Mouse (Mus musculus): Measurements from ENCODE around the gene Ubc. TPM values are rescaled to one million over a fixed set of nuclear protein-coding genes. Genes with fewer than 3 reads are reported as not detected.
"Not testable (repeated sequence)": the region's sequence is repeated elsewhere in the genome, so short reads cannot be mapped to it uniquely, and the experiment has no call there.

Gene Ubc
- polyA plus RNA-seq, 1 experiment from 2014 or later, result 1,055 TPM

DNA sequence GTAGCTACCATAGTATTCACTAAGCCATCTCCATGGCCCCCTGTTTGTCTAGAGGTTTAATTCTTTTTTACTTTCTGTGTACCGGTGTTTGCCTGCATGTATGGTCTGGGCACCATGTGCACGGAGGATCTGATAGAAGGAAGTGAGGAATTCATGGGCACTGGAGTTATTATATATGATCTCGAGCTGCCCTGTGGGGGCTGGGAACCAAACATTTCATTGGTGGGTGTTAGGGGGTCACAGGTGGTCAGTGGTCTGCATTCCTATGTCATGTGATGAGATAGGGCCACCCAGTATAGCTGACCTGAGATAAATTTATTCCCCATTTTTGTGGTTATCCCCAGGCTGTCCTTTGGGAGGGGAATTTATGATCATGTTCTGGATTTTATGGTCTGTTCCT lies 5.0 kb upstream of the Ubc start:
- H3K36me3 ChIP-seq (ENCODE audit: control insufficient read depth, insufficient read depth, low read length), result no peaks in the 10 kb centered on the region
- H3K9me3 ChIP-seq (ENCODE audit: control insufficient read depth, low read depth, low read length), result no peaks in the 10 kb centered on the region
- no peak for ATAC-seq (ENCODE audit: insufficient number of reproducible peaks, insufficient read depth, low FRiP score, low read depth)
- H3K4me3 ChIP-seq (ENCODE audit: low read depth, low read length), result no peak overlapping the region
- 29% methylated on average over 3 of the region's 3 CpGs for WGBS
- H3K27ac ChIP-seq (ENCODE audit: low read length), result peak overlapping the region; percentile 99
- no peak overlapping the region for H3K9ac ChIP-seq (replicated peaks; ENCODE audit: low read depth, low read length)
- H3K27me3 ChIP-seq (ENCODE audit: control insufficient read depth, insufficient read depth, low read length), result no peaks in the 10 kb centered on the region
- H3K4me2 ChIP-seq (replicated peaks; ENCODE audit: low read depth, low read length), result no peak overlapping the region
- peaks cover 15% of the 10 kb centered on the region for H3K4me1 ChIP-seq (ENCODE audit: control insufficient read depth, insufficient read depth, low read length)

DNA sequence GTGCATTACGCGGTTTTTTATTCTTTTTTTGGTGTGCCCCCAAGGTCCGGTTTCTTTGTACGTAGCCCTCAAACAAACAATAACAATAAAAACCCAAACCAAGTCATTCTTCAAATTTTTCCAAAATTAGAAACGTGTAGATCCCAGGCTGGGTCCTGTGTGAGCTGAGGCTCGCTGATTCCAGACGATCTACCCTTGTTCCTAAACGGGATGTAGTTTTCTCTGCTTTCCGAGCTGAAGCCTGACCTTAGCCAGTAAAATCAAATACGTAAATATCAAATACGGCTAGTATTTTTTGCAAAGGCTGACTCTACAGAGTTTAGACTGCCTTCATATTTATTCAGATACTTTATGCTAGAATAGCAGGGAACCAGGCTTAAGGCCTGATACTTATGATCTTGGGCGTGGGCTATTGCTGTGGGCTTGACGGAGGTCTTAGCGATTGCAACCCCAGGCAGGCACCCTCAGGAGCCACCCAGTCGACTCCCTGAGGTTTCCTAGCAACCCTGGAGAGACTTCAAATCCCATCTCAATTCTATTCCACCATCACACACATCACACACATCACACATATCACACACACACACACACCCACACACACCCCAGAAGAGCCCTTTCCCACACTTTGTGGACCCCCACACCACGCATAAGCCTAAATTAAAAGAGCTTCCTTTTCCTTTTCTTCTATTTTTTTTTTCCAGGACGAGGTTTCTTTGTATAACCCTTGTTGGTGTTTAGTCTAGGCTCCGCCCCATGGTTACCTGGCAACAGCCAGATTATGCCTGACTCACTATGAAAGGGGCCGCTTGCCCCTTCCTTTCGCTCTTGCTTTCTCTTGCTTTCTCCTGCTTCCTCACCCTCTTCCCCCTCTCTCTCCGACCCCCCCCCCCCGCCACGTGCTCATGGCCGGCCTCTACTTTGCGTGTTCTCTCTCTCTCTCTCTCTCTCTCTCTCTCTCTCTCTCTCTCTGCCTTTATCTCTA lies 3.9 kb upstream of the Ubc start:
- Histone ChIP-seq H3K4me2 (replicated peaks; ENCODE audit: low read depth, low read length) (peak overlapping the region; percentile 63), H3K9ac (replicated peaks; ENCODE audit: low read depth, low read length) (peak overlapping the region; percentile 38), H3K27me3 (ENCODE audit: control insufficient read depth, insufficient read depth, low read length) (no peaks in the 10 kb centered on the region), H3K4me3 (ENCODE audit: low read depth, low read length) (peak overlapping the region; percentile 27), H3K27ac (ENCODE audit: low read length) (peak overlapping the region; percentile 99), H3K36me3 (ENCODE audit: control insufficient read depth, insufficient read depth, low read length) (no peaks in the 10 kb centered on the region), H3K4me1 (ENCODE audit: control insufficient read depth, insufficient read depth, low read length) (peaks cover 15% of the 10 kb centered on the region), H3K9me3 (ENCODE audit: control insufficient read depth, low read depth, low read length) (no peaks in the 10 kb centered on the region)
- peak; percentile 71 for ATAC-seq (ENCODE audit: insufficient number of reproducible peaks, insufficient read depth, low FRiP score, low read depth)
- 8% methylated on average over 24 of the region's 25 CpGs for WGBS

GRCm38 (mm10) chr5:125392977-125393621 lies 3.1 kb upstream of the Ubc start:
- peak; percentile 93 for ATAC-seq (ENCODE audit: insufficient number of reproducible peaks, insufficient read depth, low FRiP score, low read depth)
- Histone ChIP-seq H3K4me2 (replicated peaks; ENCODE audit: low read depth, low read length) (peak overlapping the region; percentile 63), H3K27me3 (ENCODE audit: control insufficient read depth, insufficient read depth, low read length) (no peaks in the 10 kb centered on the region), H3K27ac (ENCODE audit: low read length) (peak overlapping the region; percentile 99), H3K9me3 (ENCODE audit: control insufficient read depth, low read depth, low read length) (no peaks in the 10 kb centered on the region), H3K36me3 (ENCODE audit: control insufficient read depth, insufficient read depth, low read length) (no peaks in the 10 kb centered on the region), H3K4me3 (ENCODE audit: low read depth, low read length) (peak overlapping the region; percentile 27), H3K9ac (replicated peaks; ENCODE audit: low read depth, low read length) (peak overlapping the region; percentile 38), H3K4me1 (ENCODE audit: control insufficient read depth, insufficient read depth, low read length) (peaks cover 15% of the 10 kb centered on the region)
- WGBS, result under 1% methylated on average over 20 of the region's 20 CpGs

DNA sequence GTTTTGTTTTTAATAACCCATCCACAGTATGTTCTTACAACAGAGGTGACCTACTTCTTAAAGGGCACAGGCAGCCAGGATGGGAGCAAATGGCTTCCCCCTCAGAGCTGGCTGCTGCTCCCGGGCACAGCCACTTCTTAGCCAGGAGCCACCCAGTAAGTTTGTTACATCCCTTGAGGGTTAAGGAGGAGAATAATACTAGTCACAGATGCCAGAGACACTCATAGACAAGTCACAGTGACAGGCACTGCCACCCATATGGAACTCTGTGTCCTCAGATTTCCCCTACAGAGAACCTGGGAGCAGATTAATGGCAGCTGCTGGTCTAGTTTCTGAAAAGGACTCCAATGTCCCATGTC lies 2.6 kb upstream of the Ubc start:
- Histone ChIP-seq H3K4me1 (ENCODE audit: control insufficient read depth, insufficient read depth, low read length) (peaks cover 15% of the 10 kb centered on the region), H3K4me2 (replicated peaks; ENCODE audit: low read depth, low read length) (peak overlapping the region; percentile 63; the same call in 1 of the 2 replicates), H3K27ac (ENCODE audit: low read length) (peak overlapping the region; percentile 99), H3K36me3 (ENCODE audit: control insufficient read depth, insufficient read depth, low read length) (no peaks in the 10 kb centered on the region), H3K9me3 (ENCODE audit: control insufficient read depth, low read depth, low read length) (no peaks in the 10 kb centered on the region), H3K4me3 (ENCODE audit: low read depth, low read length) (0 out of 2 replicates have a peak overlapping the region, but pooled peaks have one; percentile 27), H3K27me3 (ENCODE audit: control insufficient read depth, insufficient read depth, low read length) (no peaks in the 10 kb centered on the region), H3K9ac (replicated peaks; ENCODE audit: low read depth, low read length) (0 out of 2 replicates have a peak overlapping the region, but pooled peaks have one; percentile 4)
- WGBS, result 38% methylated on average over 1 of the region's 1 CpGs
- ATAC-seq (ENCODE audit: insufficient number of reproducible peaks, insufficient read depth, low FRiP score, low read depth), result no peak

DNA sequence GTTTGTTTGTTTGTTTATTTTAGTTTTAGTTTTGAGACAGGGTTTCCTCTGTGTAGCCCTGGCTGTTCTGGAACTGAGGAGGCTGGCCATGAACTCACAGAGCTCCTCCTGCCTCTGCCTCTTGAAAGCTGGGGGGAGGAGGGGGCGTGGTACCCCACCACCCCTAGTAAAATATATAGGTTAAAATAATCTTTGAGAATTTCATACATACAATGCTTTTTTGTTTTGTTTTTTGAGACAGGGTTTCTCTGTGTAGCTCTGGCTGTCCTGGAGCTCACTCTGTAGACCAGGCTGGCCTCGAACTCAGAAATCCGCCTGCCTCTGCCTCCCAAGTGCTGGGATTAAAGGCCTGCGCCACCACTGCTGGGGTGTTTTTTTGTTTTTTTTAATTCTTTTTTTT lies 2.2 kb upstream of the Ubc start:
- WGBS, result 93% methylated on average over 4 of the region's 4 CpGs
- H3K4me2 ChIP-seq (replicated peaks; ENCODE audit: low read depth, low read length), result not testable (repeated sequence)

GRCm38 (mm10) chr5:125391609-125392008 lies 1.6 kb upstream of the Ubc start:
- no peak overlapping the region for H3K9ac ChIP-seq (replicated peaks; ENCODE audit: low read depth, low read length)
- WGBS, result 73% methylated on average over 5 of the region's 5 CpGs
- peaks cover 15% of the 10 kb centered on the region for H3K4me1 ChIP-seq (ENCODE audit: control insufficient read depth, insufficient read depth, low read length)

More for the DNA sequence above, 2.2 kb upstream of the Ubc start:
- not testable (repeated sequence) for H3K36me3 ChIP-seq (ENCODE audit: control insufficient read depth, insufficient read depth, low read length); H3K27me3 ChIP-seq (ENCODE audit: control insufficient read depth, insufficient read depth, low read length); H3K9me3 ChIP-seq (ENCODE audit: control insufficient read depth, low read depth, low read length); H3K9ac ChIP-seq (replicated peaks; ENCODE audit: low read depth, low read length); H3K4me3 ChIP-seq (ENCODE audit: low read depth, low read length); ATAC-seq (ENCODE audit: insufficient number of reproducible peaks, insufficient read depth, low FRiP score, low read depth)
- H3K4me1 ChIP-seq (ENCODE audit: control insufficient read depth, insufficient read depth, low read length), result peaks cover 15% of the 10 kb centered on the region
- peak overlapping the region; percentile 99 for H3K27ac ChIP-seq (ENCODE audit: low read length)

GRCm38 (mm10) chr5:125390906-125391477 lies 990 bp upstream of the Ubc start:
- no peak for ATAC-seq (ENCODE audit: insufficient number of reproducible peaks, insufficient read depth, low FRiP score, low read depth)
- Histone ChIP-seq H3K4me3 (ENCODE audit: low read depth, low read length) (no peak overlapping the region), H3K9ac (replicated peaks; ENCODE audit: low read depth, low read length) (no peak overlapping the region), H3K4me1 (ENCODE audit: control insufficient read depth, insufficient read depth, low read length) (peaks cover 15% of the 10 kb centered on the region), H3K36me3 (ENCODE audit: control insufficient read depth, insufficient read depth, low read length) (peaks cover under 1% of the 10 kb centered on the region; the same call in 1 of the 2 replicates), H3K9me3 (ENCODE audit: control insufficient read depth, low read depth, low read length) (no peaks in the 10 kb centered on the region), H3K27me3 (ENCODE audit: control insufficient read depth, insufficient read depth, low read length) (no peaks in the 10 kb centered on the region), H3K4me2 (replicated peaks; ENCODE audit: low read depth, low read length) (no peak overlapping the region), H3K27ac (ENCODE audit: low read length) (peak overlapping the region; percentile 58; the same call in 1 of the 2 replicates)
- WGBS, result 87% methylated on average over 3 of the region's 3 CpGs

More at GRCm38 (mm10) chr5:125391609-125392008, 1.6 kb upstream of the Ubc start:
- Histone ChIP-seq H3K27ac (ENCODE audit: low read length) (peak overlapping the region; percentile 62), H3K27me3 (ENCODE audit: control insufficient read depth, insufficient read depth, low read length) (no peaks in the 10 kb centered on the region), H3K9me3 (ENCODE audit: control insufficient read depth, low read depth, low read length) (no peaks in the 10 kb centered on the region), H3K4me2 (replicated peaks; ENCODE audit: low read depth, low read length) (no peak overlapping the region), H3K4me3 (ENCODE audit: low read depth, low read length) (no peak overlapping the region), H3K36me3 (ENCODE audit: control insufficient read depth, insufficient read depth, low read length) (no peaks in the 10 kb centered on the region)
- ATAC-seq (ENCODE audit: insufficient number of reproducible peaks, insufficient read depth, low FRiP score, low read depth), result no peak

DNA sequence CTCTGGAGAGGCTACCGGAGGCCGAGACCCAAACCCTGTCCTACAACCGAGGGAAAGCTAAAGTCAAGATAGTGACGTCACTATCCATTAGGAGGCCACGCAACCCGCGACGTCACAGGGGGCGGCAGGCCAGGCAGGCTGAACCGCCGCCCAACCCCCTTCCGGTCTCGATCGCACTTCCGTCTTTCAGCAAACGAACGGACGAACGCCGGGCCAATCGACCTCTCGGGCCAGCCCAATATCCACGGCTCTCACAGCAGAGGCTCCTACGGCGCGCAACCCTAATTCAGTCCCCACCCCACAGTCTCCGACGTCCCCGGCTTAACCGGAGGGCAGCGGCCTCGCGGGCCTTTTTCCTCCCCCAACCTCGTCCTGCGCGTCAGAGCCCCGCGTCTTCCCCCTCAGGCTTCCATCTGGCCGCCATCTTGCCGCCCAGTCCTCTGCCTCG lies 847 bp downstream of the Ubc start, which contains the start of gene Gm10382:
Gene Gm10382, plus strand, starts transcription at position 192 of the 448 bp plus-strand sequence.
- Histone ChIP-seq H3K9ac (replicated peaks; ENCODE audit: low read depth, low read length) (peak within 1 kb of the TSS; percentile 100), H3K4me1 (ENCODE audit: control insufficient read depth, insufficient read depth, low read length) (peaks cover 8% of the 10 kb centered on the region; the same call in 1 of the 2 replicates), H3K4me3 (ENCODE audit: low read depth, low read length) (peak within 1 kb of the TSS; percentile 100), H3K9me3 (ENCODE audit: control insufficient read depth, low read depth, low read length) (no peaks in the 10 kb centered on the region), H3K27me3 (ENCODE audit: control insufficient read depth, insufficient read depth, low read length) (no peaks in the 10 kb centered on the region), H3K27ac (ENCODE audit: low read length) (peak within 1 kb of the TSS; percentile 94), H3K36me3 (ENCODE audit: control insufficient read depth, insufficient read depth, low read length) (peaks cover 18% of the 10 kb centered on the region), H3K4me2 (replicated peaks; ENCODE audit: low read depth, low read length) (peak within 1 kb of the TSS; percentile 91)
- peak; percentile 11; the same call in 1 of the 2 replicates for ATAC-seq (ENCODE audit: insufficient number of reproducible peaks, insufficient read depth, low FRiP score, low read depth)
- under 1% methylated on average over 41 of the region's 41 CpGs for WGBS

Data from stomach, embryonic 14.5 days (tissue).